23 mouse cellular contexts compared by ENCODE assay signal in genomic region chr16:31452467-31452866, GRCm38 (mm10). TPM values are rescaled to one million over a fixed set of nuclear protein-coding genes. Genes with fewer than 3 reads are reported as not detected.
A peak's percentile ranks its signal among the peaks of the same experiment; 100 is the strongest.
DNase-seq lines count a peak whose midpoint lies in the region; ATAC-seq and TF ChIP-seq lines count a peak whose summit lies in the region.
"Had no signal": no experiment of that assay in that cellular context is flagged by ENCODE, and none has a peak within 500 bp of the region (broad histone marks: within the 10 kb centered on the region; RNA-seq: fewer than 3 reads in every experiment).

No protein-coding gene starts in this region.

- ATAC-seq in kidney, embryonic 14.5 days (ENCODE audit: low FRiP score, low TSS enrichment) = peak; percentile 55; the same call in 1 of the 2 replicates
- ATAC-seq in stomach, postnatal 0 days (ENCODE audit: low FRiP score, low TSS enrichment) = 0 out of 2 replicates have a peak, but pooled peaks have one; percentile 4

- 61% methylated on average over 5 of the region's 7 CpGs for WGBS in kidney, embryonic 14.5 days
- WGBS in stomach, postnatal 0 days = 73% methylated on average over 4 of the region's 7 CpGs

- H3K27ac ChIP-seq in kidney, embryonic 14.5 days (ENCODE audit: low read depth, low read length) = no peak overlapping the region
- no peak overlapping the region for H3K27ac ChIP-seq in stomach, postnatal 0 days (replicated peaks)
- H3K27ac ChIP-seq: forebrain, embryonic 12.5 days; heart, adult 2 months; heart, embryonic 13.5 days; limb, embryonic 15.5 days; liver, embryonic 15.5 days; lung, embryonic 15.5 days; neural tube, embryonic 12.5 days had no signal

- H3K9me3 ChIP-seq in kidney, embryonic 14.5 days (ENCODE audit: control insufficient read depth, low read length) = no peaks in the 10 kb centered on the region
- no peaks in the 10 kb centered on the region for H3K9me3 ChIP-seq in stomach, postnatal 0 days (ENCODE audit: control insufficient read depth, low read length)
- H3K9me3 ChIP-seq: forebrain, embryonic 12.5 days; heart, embryonic 13.5 days; limb, embryonic 15.5 days; liver, embryonic 15.5 days; lung, embryonic 15.5 days; neural tube, embryonic 12.5 days had no signal

- H3K4me2 ChIP-seq in kidney, embryonic 14.5 days (replicated peaks; ENCODE audit: low read depth, low read length) = no peak overlapping the region
- no peak overlapping the region for H3K4me2 ChIP-seq in stomach, postnatal 0 days (replicated peaks; ENCODE audit: low read depth)
- H3K4me2 ChIP-seq: forebrain, embryonic 12.5 days; heart, embryonic 13.5 days; limb, embryonic 15.5 days; liver, embryonic 15.5 days; lung, embryonic 15.5 days; neural tube, embryonic 12.5 days had no signal

- 0 out of 2 replicates have a peak, but pooled peaks cover 6% of the 10 kb centered on the region for H3K4me1 ChIP-seq in kidney, embryonic 14.5 days (ENCODE audit: control insufficient read depth, insufficient read depth, low read length)
- no peaks in the 10 kb centered on the region; the same call in 1 of the 2 replicates for H3K4me1 ChIP-seq in stomach, postnatal 0 days (replicated peaks; ENCODE audit: control insufficient read depth, insufficient read depth)
- H3K4me1 ChIP-seq: forebrain, embryonic 12.5 days; lung, embryonic 15.5 days; neural tube, embryonic 12.5 days had no signal

- no peak overlapping the region for H3K9ac ChIP-seq in kidney, embryonic 14.5 days (ENCODE audit: low read depth, low read length)
- no peak overlapping the region for H3K9ac ChIP-seq in stomach, postnatal 0 days (ENCODE audit: low read length)
- H3K9ac ChIP-seq: forebrain, embryonic 12.5 days; heart, embryonic 13.5 days; limb, embryonic 15.5 days; liver, embryonic 15.5 days; lung, embryonic 15.5 days; neural tube, embryonic 12.5 days had no signal

- no peak for TF ChIP-seq EP300 in stomach, postnatal 0 days (optimal IDR thresholded peaks at IDR 0.05)

- TF ChIP-seq CTCF in stomach, postnatal 0 days (IDR thresholded peaks at IDR 0.05; ENCODE audit: low read depth) = no peak

- H3K27me3 ChIP-seq in kidney, embryonic 14.5 days (ENCODE audit: control insufficient read depth, insufficient read depth, low read length) = no peaks in the 10 kb centered on the region
- no peaks in the 10 kb centered on the region for H3K27me3 ChIP-seq in stomach, postnatal 0 days (ENCODE audit: control insufficient read depth, insufficient read depth, low read length)
- H3K27me3 ChIP-seq: forebrain, embryonic 12.5 days; heart, embryonic 13.5 days; limb, embryonic 15.5 days; liver, embryonic 15.5 days; lung, embryonic 15.5 days; neural tube, embryonic 12.5 days had no signal

- no peak for DNase-seq in kidney, adult 9 months
- DNase-seq in ES-CJ7 (ENCODE audit: low read depth, low spot score) (peak; percentile 56), ZHBTc4 (ENCODE audit: low read depth, low spot score) (peak; percentile 82)
- no peak for DNase-seq in stomach, postnatal 0 days (ENCODE audit: low spot score)
- no peak for DNase-seq in embryo, embryonic 10.5 days (ENCODE audit: low spot score)
- DNase-seq in urinary bladder, postnatal 36 days (ENCODE audit: low spot score in 2 of 2) = no peak
- DNase-seq: adrenal gland, adult 8-10 months; cerebellum, adult 8-10 months; cerebellum, postnatal 36 days; gastrocnemius, postnatal 36 days; heart, adult 2 months; heart, postnatal 14 days; kidney, postnatal 4 days; lung, postnatal 4 days; midbrain, embryonic 14.5 days; right cerebral cortex, postnatal 14 days had no signal

- H3K36me3 ChIP-seq in kidney, embryonic 14.5 days (ENCODE audit: control insufficient read depth, insufficient read depth, low read length) = no peaks in the 10 kb centered on the region
- no peaks in the 10 kb centered on the region for H3K36me3 ChIP-seq in stomach, postnatal 0 days (ENCODE audit: control insufficient read depth, insufficient read depth, low read length)
- H3K36me3 ChIP-seq: heart, embryonic 13.5 days; lung, embryonic 15.5 days had no signal

- H3K4me3 ChIP-seq in kidney, embryonic 14.5 days (ENCODE audit: low read length) = no peak overlapping the region
- H3K4me3 ChIP-seq in stomach, postnatal 0 days (ENCODE audit: low read depth, low read length) = no peak overlapping the region
- H3K4me3 ChIP-seq: forebrain, embryonic 12.5 days; heart, adult 2 months; heart, embryonic 13.5 days; limb, embryonic 15.5 days; liver, embryonic 15.5 days; lung, embryonic 15.5 days; neural tube, embryonic 12.5 days had no signal

RNA-seq across cellular contexts. Expression of gene Bdh1, which starts 30.4 kb away (rescaled TPM):
- 8.0 and 16.5 TPM in 2 replicates for polyA plus RNA-seq in kidney, embryonic 14.5 days (2014; fragmentation: Nextera tagmentation; extraction: Ambion mirVana)
- polyA plus RNA-seq in stomach, postnatal 0 days (2015; fragmentation: Nextera tagmentation; extraction: Ambion mirVana) = 115 and 125 TPM in 2 replicates

Comparison
In these comparisons a context has a peak if more than half of its experiments do, and no peak if none do; other contexts are left out.
1. DNase-seq: peak in ES-CJ7 (single experiment) and ZHBTc4 (single experiment); none in kidney, adult 9 months (single experiment), stomach, postnatal 0 days (single experiment), embryo, embryonic 10.5 days (single experiment) and urinary bladder, postnatal 36 days (0 of 2).